Mouse (Mus musculus): ENCODE data around the gene Fxn. TPM values are rescaled to one million over a fixed set of nuclear protein-coding genes. Genes with fewer than 3 reads are reported as not detected.
"Not testable (repeated sequence)": the region's sequence is repeated elsewhere in the genome, so short reads cannot be mapped to it uniquely, and the experiment has no call there.

Fxn gene
- polyA plus RNA-seq, 1 experiment from 2014 or later: 60.9 TPM

DNA sequence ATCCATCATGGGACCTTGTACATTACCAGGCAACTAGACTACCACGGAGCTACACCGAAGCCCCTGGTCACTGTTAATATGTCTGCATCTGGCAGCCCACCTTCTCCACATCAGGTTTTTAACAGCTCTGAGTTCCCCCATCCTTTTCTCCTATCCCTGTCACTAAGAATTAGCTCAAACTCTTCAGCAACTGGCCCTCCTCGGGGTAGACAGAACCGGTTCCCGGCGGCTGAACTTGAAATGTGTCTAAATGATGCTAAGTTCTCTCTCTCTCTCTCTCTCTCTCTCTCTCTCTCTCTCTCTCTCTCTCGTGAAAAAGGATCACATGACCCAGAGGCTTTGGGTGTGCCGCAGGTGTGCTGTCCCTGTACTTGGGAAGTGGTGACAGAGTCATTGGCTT is 39.1 kb downstream of the Fxn start:
- ATAC-seq (ENCODE audit: extremely low read depth, insufficient number of reproducible peaks, low FRiP score, low TSS enrichment): no peak
- WGBS: 79% methylated on average over 8 of the region's 8 CpGs
- no peaks in the 10 kb centered on the region for H3K9me3 ChIP-seq
- no peak overlapping the region for H3K27ac ChIP-seq (replicated peaks)
- no peaks in the 10 kb centered on the region for H3K27me3 ChIP-seq (replicated peaks)
- H3K4me3 ChIP-seq: no peak overlapping the region
- H3K36me3 ChIP-seq: no peaks in the 10 kb centered on the region
- H3K4me1 ChIP-seq: peaks cover 13% of the 10 kb centered on the region
- H3K9ac ChIP-seq: no peak overlapping the region
- H3K4me2 ChIP-seq: no peak overlapping the region

DNA sequence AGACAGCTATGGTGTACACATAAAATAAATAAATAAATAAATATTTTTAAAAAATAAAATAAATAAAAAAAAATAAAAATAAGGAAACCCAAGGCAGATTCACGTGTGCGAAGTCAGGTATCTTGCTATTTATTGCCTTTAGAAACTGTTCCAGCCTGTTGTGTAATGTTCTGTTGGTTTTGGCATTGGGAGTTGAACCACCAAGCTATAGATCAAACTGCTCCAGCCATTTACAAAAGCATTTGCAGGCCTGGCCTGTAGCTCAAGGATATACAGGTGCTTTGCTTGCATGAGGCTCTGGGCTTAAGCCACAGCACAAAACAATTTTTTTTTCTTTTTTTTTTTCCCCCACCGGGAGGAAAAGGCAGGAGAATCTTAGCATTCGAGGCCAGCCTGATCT is 42.4 kb downstream of the Fxn start:
- Histone ChIP-seq H3K36me3 (no peaks in the 10 kb centered on the region), H3K27ac (replicated peaks) (no peak overlapping the region), H3K9me3 (no peaks in the 10 kb centered on the region), H3K4me3 (no peak overlapping the region), H3K4me1 (peaks cover 10% of the 10 kb centered on the region), H3K4me2 (no peak overlapping the region), H3K9ac (no peak overlapping the region), H3K27me3 (replicated peaks) (no peaks in the 10 kb centered on the region)
- 80% methylated on average over 4 of the region's 4 CpGs for WGBS
- no peak for ATAC-seq (ENCODE audit: extremely low read depth, insufficient number of reproducible peaks, low FRiP score, low TSS enrichment)

DNA sequence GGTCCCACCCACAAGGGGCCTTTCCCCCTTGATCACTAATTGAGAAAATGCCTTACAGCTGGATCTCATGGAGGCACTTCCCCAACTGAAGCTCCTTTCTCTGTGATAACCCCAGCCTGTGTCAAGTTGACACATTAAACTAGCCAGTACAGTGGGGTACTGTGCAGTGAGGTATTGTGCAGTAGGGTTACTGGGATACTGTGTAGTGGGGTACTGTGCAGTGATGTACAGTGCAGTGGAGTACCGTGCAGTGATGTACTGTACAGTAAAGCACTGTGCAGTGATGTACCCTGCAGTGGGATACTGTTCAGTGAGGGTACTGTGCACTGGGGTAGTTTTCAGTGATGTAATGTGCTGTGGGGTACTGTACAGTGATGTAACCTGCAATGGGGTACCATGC is 48.0 kb downstream of the Fxn start:
- H3K4me3 ChIP-seq; H3K27me3 ChIP-seq (replicated peaks); H3K27ac ChIP-seq (replicated peaks); H3K9ac ChIP-seq; H3K4me1 ChIP-seq; H3K9me3 ChIP-seq; ATAC-seq (ENCODE audit: extremely low read depth, insufficient number of reproducible peaks, low FRiP score, low TSS enrichment); H3K4me2 ChIP-seq; H3K36me3 ChIP-seq: not testable (repeated sequence)
- 80% methylated on average over 1 of the region's 1 CpGs for WGBS

DNA sequence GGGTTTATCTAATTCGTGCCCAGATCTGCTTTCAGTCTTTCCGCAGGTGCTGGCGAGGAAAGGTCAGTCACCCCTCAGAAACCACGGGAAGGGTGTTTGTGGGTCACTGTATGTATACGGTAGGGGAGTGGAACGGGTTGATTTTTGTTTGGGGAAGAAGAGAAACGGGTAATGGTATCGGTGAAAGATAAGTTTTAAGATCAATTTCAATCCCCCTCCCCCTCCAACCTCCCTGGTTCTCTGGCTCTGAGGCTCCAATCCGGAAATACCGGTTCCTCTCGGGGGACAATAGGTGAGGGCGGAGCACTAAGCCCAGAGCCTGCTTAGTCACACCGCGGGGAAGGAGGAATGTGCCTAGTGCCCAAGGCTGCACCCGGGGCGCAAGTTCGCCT is 55.1 kb downstream of the Fxn start:
- peak overlapping the region; percentile 89 for H3K9ac ChIP-seq
- H3K4me2 ChIP-seq: peak overlapping the region; percentile 88
- ATAC-seq (ENCODE audit: extremely low read depth, insufficient number of reproducible peaks, low FRiP score, low TSS enrichment): no peak
- H3K4me3 ChIP-seq: peak overlapping the region; percentile 77
- under 1% methylated on average over 17 of the region's 17 CpGs for WGBS
- no peaks in the 10 kb centered on the region for H3K9me3 ChIP-seq
- H3K27me3 ChIP-seq (replicated peaks): no peaks in the 10 kb centered on the region
- H3K4me1 ChIP-seq: peaks cover 23% of the 10 kb centered on the region
- no peaks in the 10 kb centered on the region for H3K36me3 ChIP-seq
- peak overlapping the region; percentile 91 for H3K27ac ChIP-seq (replicated peaks)

DNA sequence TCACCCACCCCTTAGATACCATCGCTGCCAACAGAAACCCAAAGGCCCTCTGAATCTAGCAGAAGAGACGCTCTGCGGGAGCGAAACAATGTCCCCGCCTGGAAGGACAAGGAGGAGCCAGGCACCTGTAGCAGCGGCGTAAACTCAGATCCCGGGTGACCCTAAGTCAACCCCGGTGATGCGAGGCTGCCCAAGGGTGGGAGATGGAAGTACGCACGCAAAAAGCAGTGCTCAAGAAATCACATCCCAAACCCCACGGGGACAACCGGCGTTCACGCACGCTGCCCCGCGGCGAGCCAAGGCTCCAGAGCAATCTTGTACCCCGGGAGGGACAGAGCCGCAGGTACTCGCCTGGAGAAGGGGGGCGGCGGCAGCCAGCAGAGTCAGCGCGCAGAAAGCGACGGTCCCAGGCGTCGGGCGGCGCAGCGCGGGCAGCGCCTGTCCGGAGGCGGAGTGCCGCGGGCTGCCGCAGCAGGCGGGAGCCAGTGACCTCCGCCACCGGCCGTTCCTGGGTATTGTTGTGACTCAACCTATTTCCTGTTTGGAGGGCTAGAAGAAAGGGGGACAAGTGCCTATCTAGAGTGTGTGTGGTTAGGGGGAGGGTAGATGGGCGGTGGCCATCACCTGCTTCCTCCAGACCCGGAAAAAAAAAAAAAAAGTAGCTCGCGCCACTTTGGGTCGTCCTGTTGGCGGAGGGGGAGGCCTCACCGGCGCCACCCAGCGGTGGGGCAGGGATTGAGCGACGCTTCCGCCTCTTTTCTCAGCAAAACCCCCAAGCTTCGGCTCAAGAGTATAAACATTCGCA is 55.7 kb downstream of the Fxn start, which contains the start of gene Tjp2:
Tjp2 (minus strand) TSS at position 531 of the 805 bp plus-strand sequence.
- no peaks in the 10 kb centered on the region for H3K36me3 ChIP-seq
- no peak for ATAC-seq (ENCODE audit: extremely low read depth, insufficient number of reproducible peaks, low FRiP score, low TSS enrichment)
- H3K4me1 ChIP-seq: peaks cover 23% of the 10 kb centered on the region
- H3K9ac ChIP-seq: peak within 1 kb of the TSS; percentile 89
- H3K4me2 ChIP-seq: peak within 1 kb of the TSS; percentile 88
- under 1% methylated on average over 58 of the region's 59 CpGs for whole genome bisulfite sequencing
- H3K4me3 ChIP-seq: peak within 1 kb of the TSS; percentile 77
- no peaks in the 10 kb centered on the region for H3K27me3 ChIP-seq (replicated peaks)
- no peaks in the 10 kb centered on the region for H3K9me3 ChIP-seq
- peak within 1 kb of the TSS; percentile 91 for H3K27ac ChIP-seq (replicated peaks)

DNA sequence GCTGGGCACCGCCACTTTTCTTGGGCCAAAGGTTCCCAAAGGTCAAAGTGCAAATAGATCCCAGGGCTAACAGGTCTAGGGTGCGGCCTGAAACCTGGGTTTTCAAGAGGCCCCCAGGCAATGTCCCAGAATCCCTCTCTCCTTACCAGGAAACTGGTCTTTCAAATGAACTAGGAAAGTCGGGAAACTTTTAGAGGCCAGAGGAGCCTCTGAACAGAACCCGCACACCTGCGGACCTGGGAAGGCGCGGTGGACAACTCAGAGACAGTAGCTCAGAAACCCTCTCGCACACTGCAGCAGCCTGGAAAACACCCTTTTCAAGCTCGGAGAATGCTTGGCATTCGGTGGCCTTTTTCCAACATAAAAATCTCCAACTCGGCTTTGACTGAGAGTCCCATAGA is 56.6 kb downstream of the Fxn start:
- Histone ChIP-seq H3K9me3 (no peaks in the 10 kb centered on the region), H3K4me3 (peak overlapping the region; percentile 77), H3K27ac (replicated peaks) (peak overlapping the region; percentile 91), H3K9ac (peak overlapping the region; percentile 89), H3K36me3 (no peaks in the 10 kb centered on the region), H3K4me1 (peaks cover 29% of the 10 kb centered on the region), H3K27me3 (replicated peaks) (no peaks in the 10 kb centered on the region), H3K4me2 (peak overlapping the region; percentile 88)
- 16% methylated on average over 11 of the region's 11 CpGs for WGBS
- ATAC-seq (ENCODE audit: extremely low read depth, insufficient number of reproducible peaks, low FRiP score, low TSS enrichment): no peak

DNA sequence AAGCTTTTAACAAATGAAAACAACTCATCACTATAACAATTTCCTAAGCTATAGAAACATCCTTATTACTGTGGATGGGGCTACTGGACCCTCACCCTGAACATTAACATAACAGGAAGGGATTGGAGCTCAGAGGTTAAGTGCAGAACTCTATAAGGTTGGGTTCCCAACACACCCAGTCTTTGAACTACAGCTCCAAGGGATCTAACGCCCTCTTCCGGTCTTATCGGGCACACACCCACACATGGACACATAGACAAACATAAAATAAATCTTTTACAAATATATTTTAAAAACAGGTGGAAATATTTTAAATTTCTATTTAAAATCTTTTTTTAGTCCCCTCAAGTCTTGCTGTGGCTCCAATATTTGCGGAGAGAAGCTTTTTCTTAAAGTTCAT is 59.0 kb downstream of the Fxn start:
- 82% methylated on average over 4 of the region's 4 CpGs for WGBS
- no peak for ATAC-seq (ENCODE audit: extremely low read depth, insufficient number of reproducible peaks, low FRiP score, low TSS enrichment)
- H3K9ac ChIP-seq: no peak overlapping the region
- no peak overlapping the region for H3K4me2 ChIP-seq
- H3K27ac ChIP-seq (replicated peaks): 0 out of 2 replicates have a peak overlapping the region, but pooled peaks have one; percentile 36
- peaks cover 29% of the 10 kb centered on the region for H3K4me1 ChIP-seq
- no peaks in the 10 kb centered on the region for H3K36me3 ChIP-seq
- no peaks in the 10 kb centered on the region for H3K27me3 ChIP-seq (replicated peaks)
- H3K9me3 ChIP-seq: no peaks in the 10 kb centered on the region
- no peak overlapping the region for H3K4me3 ChIP-seq

DNA sequence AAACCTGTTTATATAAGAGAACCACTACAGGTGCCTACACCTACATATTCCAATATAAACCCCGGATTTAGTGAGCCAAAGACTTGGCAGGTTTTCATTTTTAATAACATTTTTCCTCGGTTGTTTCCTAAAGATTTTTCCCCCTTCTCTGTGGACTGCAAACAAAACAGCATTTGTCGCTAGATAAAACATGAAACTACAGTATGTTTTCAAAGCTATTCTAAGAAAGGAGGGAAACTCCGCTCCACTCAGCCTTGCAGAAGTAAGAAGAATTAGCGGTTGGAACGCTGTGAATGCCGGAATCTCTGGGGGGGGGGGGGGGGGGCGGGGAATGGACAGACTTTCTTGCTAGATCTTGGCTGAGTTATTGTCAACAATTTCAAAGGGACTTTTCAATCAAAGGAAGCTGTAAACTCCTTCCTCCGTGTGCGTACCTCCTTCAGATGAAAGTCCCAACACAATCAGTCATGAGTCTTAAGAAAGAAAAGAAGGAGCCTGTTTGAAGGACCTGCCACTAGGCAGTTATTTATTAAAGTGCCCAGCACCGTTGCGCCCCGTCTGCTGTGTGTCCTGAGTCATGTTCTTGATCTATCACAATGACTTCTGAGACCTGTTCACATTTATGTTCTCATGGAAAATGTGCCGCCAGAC is 59.5 kb downstream of the Fxn start:
- H3K4me3 ChIP-seq: no peak overlapping the region
- no peak overlapping the region for H3K9ac ChIP-seq
- H3K27me3 ChIP-seq (replicated peaks): no peaks in the 10 kb centered on the region
- 41% methylated on average over 14 of the region's 14 CpGs for WGBS
- no peaks in the 10 kb centered on the region for H3K36me3 ChIP-seq
- H3K4me1 ChIP-seq: peaks cover 32% of the 10 kb centered on the region
- ATAC-seq (ENCODE audit: extremely low read depth, insufficient number of reproducible peaks, low FRiP score, low TSS enrichment): no peak
- H3K4me2 ChIP-seq: no peak overlapping the region
- peak overlapping the region; percentile 36; the same call in 1 of the 2 replicates for H3K27ac ChIP-seq (replicated peaks)
- no peaks in the 10 kb centered on the region for H3K9me3 ChIP-seq

DNA sequence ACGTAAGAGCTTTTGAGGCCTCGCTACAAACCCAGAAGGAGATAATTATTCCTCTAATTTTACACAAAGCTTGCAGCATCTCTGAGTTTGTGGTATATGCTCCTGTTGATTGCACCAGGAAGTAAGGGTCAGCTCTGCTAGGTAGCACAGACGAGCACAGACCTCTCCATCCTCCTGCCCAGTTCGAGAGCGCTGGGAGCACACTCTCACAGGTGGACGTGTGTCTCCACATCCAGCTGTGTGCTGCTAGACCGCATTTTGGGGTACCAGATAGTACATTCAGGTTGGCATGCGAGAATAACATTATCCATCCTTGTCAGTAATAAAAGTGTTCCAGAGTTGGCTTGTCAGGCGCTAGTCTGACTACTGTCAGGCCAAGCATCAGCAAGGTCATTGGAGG is 61.4 kb downstream of the Fxn start:
- peaks cover 31% of the 10 kb centered on the region for H3K4me1 ChIP-seq
- no peak overlapping the region for H3K9ac ChIP-seq
- H3K4me2 ChIP-seq: no peak overlapping the region
- no peak overlapping the region for H3K4me3 ChIP-seq
- WGBS: 70% methylated on average over 9 of the region's 9 CpGs
- H3K27ac ChIP-seq (replicated peaks): no peak overlapping the region
- no peaks in the 10 kb centered on the region for H3K9me3 ChIP-seq
- no peaks in the 10 kb centered on the region for H3K27me3 ChIP-seq (replicated peaks)
- no peaks in the 10 kb centered on the region for H3K36me3 ChIP-seq
- ATAC-seq (ENCODE audit: extremely low read depth, insufficient number of reproducible peaks, low FRiP score, low TSS enrichment): no peak

DNA sequence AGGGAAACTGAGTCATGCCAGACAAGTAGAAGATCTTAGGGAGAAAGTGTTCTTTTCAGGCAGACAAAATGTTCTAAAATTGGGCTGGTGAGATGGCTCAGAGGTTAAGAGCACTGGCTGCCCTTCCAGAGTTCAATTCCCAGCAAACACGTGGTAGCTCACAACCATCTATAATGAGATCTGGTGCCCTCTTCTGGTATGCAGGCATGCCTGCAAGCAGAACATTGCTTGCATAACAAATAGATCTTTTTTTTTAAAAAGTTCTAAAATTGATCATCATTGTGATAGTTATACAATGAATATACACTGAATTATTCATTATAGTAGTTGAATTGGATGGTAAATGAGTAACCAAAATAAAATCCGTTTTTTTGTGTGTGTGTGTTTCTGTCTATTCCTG is 62.1 kb downstream of the Fxn start:
- no peak for ATAC-seq (ENCODE audit: extremely low read depth, insufficient number of reproducible peaks, low FRiP score, low TSS enrichment)
- H3K4me3 ChIP-seq: no peak overlapping the region
- WGBS: 52% methylated on average over 2 of the region's 2 CpGs
- H3K36me3 ChIP-seq: no peaks in the 10 kb centered on the region
- no peak overlapping the region for H3K4me2 ChIP-seq
- no peaks in the 10 kb centered on the region for H3K9me3 ChIP-seq
- peaks cover 33% of the 10 kb centered on the region for H3K4me1 ChIP-seq
- no peak overlapping the region for H3K27ac ChIP-seq (replicated peaks)
- H3K9ac ChIP-seq: no peak overlapping the region
- no peaks in the 10 kb centered on the region for H3K27me3 ChIP-seq (replicated peaks)

DNA sequence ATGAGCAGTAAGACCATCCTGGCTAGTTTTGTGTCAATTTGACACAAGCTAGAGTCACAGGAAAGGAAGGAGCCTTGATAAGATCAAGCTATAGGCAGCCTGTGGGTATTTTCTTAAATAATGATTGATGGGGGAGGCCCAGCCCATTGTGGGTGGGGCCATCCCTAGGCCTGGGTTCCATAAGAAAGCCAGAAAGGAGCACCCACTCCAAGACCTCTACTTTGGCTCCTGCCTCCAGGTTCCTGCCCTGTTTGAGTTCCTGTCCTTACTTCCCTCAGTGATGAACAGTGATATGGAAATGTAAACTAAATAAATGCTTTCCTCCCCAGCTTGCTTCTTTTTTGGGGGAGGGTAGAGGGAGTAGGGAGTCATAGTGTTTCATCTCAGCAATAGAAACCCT is 62.6 kb downstream of the Fxn start:
- no peaks in the 10 kb centered on the region for H3K9me3 ChIP-seq
- ATAC-seq (ENCODE audit: extremely low read depth, insufficient number of reproducible peaks, low FRiP score, low TSS enrichment): no peak
- no peak overlapping the region for H3K27ac ChIP-seq (replicated peaks)
- H3K27me3 ChIP-seq (replicated peaks): no peaks in the 10 kb centered on the region
- no peak overlapping the region for H3K4me3 ChIP-seq
- no peaks in the 10 kb centered on the region for H3K36me3 ChIP-seq
- no peak overlapping the region for H3K4me2 ChIP-seq
- peaks cover 38% of the 10 kb centered on the region for H3K4me1 ChIP-seq
- H3K9ac ChIP-seq: no peak overlapping the region

DNA sequence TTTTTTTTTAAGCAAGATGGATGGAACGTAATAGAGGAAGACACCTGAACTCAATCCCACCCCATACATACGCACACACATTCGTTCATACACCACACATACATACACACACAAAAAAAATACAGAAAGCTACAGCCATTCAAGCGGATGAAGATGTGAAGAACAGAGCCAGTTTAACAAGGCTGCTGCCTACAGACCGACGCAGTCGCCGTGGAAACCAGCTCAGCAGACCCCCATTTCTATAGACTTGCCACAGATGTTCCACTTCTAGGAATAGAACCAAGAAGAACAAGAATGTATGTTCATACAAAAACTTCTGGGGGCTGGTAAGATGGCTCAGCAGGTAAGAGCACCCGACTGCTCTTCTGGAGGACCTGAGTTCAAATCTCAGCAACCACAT is 63.6 kb downstream of the Fxn start:
- H3K27me3 ChIP-seq (replicated peaks): no peaks in the 10 kb centered on the region
- 91% methylated on average over 9 of the region's 9 CpGs for WGBS
- H3K9ac ChIP-seq: no peak overlapping the region
- no peaks in the 10 kb centered on the region for H3K9me3 ChIP-seq
- peaks cover 48% of the 10 kb centered on the region for H3K4me1 ChIP-seq
- no peaks in the 10 kb centered on the region for H3K36me3 ChIP-seq
- no peak for ATAC-seq (ENCODE audit: extremely low read depth, insufficient number of reproducible peaks, low FRiP score, low TSS enrichment)
- H3K4me2 ChIP-seq: no peak overlapping the region
- H3K27ac ChIP-seq (replicated peaks): no peak overlapping the region
- no peak overlapping the region for H3K4me3 ChIP-seq
